Mouse (Mus musculus) NIH3T3 (cell line): ENCODE measurements at regions not wholly inside any gene's neighbourhood (a gene's known extent, or its start where the extent isn't known, plus 50 kb on each side); places are given as distances from the start of the nearest gene placed in this dataset.
A peak's percentile ranks its signal among the peaks of the same experiment; 100 is the strongest.
"Not testable (repeated sequence)": the region's sequence is repeated elsewhere in the genome, so short reads cannot be mapped to it uniquely, and the experiment has no call there.

Experiments used
- DNase-seq: peaks from one replicate; pipeline ENCODE4 v3.0.0-alpha.2; 2012; ENCODE audit warnings: low read depth

DNA sequence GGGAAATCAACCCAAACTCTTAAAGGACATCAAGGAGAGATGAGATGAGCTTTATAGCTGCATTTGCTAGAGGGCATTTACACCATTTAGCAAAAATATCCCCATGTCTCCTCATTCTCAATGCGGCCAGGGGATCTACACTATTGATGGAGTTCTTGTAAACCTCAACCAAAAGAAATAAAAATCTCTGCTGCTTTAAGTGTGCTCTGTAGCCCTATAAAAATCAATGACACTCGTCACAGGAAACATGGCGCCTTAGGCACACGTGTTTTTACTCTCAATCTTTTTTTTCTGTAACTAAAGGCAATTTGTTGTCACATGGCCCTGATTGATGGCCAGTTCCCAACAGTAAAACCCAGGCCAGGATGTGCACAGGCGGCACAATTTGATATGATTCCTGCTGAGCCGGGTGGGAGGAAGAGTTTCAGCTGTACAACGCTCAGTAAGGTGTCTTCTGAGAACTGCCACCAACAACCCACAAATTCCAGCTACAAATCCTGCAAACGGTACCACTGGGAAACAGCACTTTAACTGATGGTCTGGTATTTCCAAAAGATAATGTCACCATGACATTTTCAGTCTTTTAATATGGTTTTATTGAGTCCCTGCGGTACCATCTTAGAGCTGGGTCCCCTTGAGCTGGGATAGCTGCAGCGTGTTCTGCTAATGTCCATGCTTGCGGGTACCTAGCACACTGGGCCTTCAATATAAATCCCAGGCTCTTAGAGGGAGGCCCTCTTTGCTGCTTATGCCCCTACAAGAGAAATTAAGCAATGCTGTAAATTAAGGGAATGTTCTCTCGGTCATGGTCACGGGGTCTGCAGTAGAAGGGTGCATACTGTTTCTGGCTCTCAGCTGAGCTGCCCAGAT is 78.8 kb downstream of the Tpbg start:
- no peak for DNase-seq

DNA sequence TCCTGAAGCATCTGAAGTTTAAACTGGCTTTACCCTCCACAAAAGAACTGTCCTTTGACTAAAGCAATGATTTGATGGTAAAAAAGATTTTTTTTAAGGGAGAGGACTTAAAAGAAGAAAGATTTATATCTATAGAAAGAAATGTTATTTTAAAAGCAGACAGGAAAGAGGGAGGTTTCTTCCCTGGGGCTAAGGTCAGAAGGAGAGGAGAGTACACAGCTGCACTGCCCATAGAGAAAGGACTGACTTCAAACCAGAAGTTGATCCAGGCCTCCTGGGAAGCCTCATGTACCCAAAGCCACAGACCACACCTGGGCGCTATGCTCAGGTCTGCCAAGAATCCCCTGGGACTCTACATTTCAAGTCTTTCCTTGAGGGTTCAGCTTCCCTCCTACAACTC is 83.1 kb downstream of the Tpbg start:
- DNase-seq = no peak

DNA sequence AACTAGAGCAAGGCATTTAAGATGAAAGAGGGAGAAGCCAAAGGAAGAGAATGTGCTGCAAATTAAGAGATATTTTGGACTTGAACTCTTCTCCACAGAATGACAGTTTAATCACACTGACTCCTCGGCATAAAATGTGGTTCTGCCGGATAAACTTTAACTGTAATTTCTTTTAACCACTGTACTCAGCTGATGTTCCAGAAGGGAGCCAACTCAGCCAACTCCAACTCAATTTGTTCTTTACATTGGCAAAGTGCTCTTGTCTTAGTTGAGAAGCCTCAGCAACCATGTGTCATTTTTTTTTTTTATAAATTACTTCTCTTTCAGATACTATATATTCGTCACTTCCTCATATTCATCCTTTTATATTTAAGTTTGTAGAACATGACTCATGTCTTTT is 90.0 kb downstream of the Tpbg start:
- no peak for DNase-seq

- DNase-seq = not testable (repeated sequence)
Observed at GRCm38 (mm10) chr9:85943066-85943684, 101.0 kb downstream of the Tpbg start.

- DNase-seq = peak; percentile 33
Observed at GRCm38 (mm10) chr9:85948495-85949137, 106.4 kb downstream of the Tpbg start.

DNA sequence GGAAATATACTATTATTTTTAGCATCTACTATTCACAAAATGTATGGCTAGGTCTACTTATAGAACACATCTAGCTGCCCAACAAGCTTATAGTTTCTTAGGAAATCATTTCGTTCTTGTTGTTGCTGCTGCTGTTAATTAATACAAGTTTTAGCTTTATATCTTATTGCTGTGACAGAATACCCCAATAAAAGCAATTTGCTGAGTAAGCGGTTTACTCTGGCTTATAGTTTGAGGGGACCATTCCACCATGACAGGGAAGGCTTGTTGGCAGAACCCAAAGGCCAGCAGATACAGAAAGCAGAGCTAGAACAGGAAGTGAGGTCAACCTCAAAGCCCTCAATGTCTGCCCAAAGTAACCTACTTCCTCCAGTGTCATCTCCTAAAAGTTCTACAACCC is 109.6 kb downstream of the Tpbg start:
- DNase-seq = no peak

- DNase-seq = no peak
Observed at GRCm38 (mm10) chr9:85970076-85970475, 127.9 kb downstream of the Tpbg start.

DNA sequence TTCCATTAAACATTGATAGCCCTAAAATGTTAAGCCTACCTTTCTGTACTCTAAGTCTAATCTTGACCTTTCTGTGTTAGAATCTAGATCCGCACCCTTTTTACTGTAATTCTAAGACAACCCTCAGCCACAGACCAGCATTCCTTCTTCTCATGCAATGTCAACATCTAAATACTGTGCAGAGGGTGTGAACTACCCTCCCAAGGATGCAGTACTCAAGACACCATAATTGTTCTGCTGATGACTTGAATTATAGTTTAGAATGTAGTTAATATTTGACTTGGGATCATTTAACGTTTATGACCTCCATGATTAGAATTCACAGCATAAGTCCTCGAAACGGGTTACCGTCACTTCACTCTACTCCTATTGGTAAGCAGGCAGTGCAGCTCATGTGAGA is 139.2 kb downstream of the Tpbg start:
- no peak for DNase-seq

DNA sequence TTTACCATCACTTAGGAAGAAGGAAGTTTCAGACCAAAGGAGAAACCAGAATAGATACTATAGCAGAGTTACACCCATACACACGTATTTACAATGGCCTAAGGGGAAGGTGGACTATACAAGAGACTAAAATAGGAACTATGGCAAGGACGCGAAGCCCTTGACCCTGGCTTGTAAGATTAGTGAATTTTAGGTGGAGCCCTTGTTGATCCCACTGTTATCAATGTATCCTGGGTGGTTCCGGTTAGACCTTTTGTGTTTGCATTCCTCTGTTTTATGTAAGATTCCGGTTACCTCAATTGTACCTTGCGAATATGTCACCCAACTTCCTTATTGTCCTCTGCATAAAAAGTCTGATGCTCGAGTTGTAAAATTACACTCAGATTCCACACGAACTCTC is 141.3 kb downstream of the Tpbg start:
- not testable (repeated sequence) for DNase-seq

- peak; percentile 23 for DNase-seq
Observed at GRCm38 (mm10) chr9:85985671-85986070, 143.5 kb downstream of the Tpbg start.

DNA sequence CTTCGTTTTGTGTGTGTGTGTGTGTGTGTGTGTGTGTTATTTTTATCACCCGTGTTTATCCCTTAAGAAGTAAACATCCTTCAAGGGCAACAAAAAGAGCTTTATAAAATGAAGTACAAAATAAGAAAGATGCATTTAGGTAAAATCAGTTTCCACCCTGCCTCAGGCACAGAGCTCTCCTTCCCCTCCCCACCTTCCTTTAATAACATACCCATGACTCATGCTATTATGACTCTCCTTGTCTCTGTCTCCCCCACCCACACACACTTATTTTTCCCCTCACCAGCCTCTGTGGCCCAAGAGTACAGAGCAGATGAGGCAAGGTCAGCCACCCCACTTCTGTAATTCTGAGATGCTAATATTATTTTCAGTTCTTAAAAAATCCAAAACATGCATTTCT is 144.0 kb downstream of the Tpbg start:
- DNase-seq = peak; percentile 27

GRCm38 (mm10) chr9:86002996-86003395 is 160.8 kb downstream of the Tpbg start:
- DNase-seq = no peak

GRCm38 (mm10) chr9:86011661-86012060 is 169.5 kb downstream of the Tpbg start:
- DNase-seq = no peak

DNA sequence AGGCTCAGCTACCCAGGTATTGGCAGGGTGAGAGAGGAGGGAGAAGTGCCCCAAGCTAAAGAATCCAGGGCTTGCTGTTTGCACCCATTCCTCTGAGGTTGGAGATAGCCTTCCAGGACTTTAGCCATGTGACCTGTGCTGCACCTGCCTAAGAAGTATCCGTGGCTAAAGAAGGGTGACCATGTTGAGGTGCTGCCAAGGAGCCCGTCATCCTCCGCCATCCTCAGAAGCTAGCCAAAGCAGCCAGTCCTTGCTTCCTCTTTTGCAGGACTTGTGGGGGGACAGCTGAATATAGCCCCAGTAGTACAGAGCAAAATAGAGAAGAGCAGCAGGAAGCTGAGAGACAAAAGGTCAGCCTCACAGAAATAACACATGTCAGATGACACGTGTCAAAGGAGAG is 173.7 kb downstream of the Tpbg start:
- no peak for DNase-seq

- DNase-seq = no peak
Observed at GRCm38 (mm10) chr9:86020133-86020532, 178.0 kb downstream of the Tpbg start.

- DNase-seq = no peak
Observed at GRCm38 (mm10) chr9:86020765-86021164, 178.6 kb downstream of the Tpbg start.

- no peak for DNase-seq
Observed at GRCm38 (mm10) chr9:86030738-86031137, 188.6 kb downstream of the Tpbg start.

DNA sequence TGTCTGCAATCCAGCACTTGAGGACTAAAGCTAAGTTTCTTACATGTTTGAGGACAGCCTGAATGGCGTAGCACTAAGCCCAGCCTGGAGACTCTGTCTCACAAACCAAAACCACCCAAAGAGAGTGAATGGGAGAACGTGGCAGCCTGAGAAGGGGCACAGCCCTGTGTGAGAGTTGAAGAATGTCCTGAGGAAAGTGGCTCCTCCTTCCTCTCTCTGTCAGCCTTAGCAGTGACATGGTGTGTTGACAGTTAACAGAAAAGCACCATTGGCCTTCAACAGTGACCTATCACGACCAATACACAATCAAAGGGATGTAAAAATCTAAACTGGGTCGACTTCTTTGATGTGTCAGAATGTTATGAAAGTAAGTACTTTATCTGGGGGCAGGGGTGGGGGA is 201.9 kb downstream of the Tpbg start:
- no peak for DNase-seq

- DNase-seq = no peak
Observed at GRCm38 (mm10) chr9:86058116-86058515, 215.9 kb downstream of the Tpbg start.

DNA sequence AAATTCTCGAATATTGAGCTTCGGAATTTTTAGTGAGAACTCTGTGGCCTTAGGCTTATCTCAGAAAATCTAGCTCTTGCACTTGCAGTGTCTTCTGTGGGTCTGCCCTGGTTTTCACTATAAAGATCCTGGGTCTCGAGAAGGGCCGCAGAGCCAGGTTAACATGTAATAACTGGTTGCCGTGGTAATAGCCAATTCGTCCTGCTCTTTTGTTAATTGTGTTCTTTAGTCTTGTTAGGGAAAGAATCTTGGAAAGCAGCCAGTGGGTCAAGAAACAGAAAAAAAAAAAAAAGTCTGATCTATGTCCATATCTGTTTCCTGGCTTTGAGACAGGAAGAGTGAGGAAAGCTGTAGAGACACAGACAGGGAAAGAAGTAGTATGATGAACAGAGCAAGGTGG is 217.9 kb downstream of the Tpbg start:
- no peak for DNase-seq

- DNase-seq = no peak
Observed at GRCm38 (mm10) chr9:86061230-86061629, 219.1 kb downstream of the Tpbg start.

GRCm38 (mm10) chr9:86079275-86079674 is 237.1 kb downstream of the Tpbg start:
- DNase-seq = no peak

DNA sequence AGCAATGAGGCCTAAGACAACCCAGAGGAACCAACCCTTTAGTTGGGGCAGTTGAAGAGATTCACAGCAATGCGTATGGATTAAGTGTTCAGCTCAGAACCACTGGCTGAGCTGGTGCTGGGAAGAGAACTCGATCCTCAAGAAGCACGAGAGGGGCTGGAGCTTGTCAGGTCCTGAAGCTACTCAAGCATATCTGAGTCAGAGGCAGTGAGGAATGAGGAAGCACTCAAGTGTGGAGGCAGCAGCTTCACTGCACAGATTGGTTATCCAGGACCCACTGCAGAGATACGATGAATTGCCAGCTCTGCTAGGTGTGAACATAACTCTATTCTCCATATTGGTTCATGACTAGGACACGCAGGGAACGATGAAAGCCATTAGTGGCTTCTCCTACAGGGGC is 239.7 kb downstream of the Tpbg start:
- DNase-seq = no peak
